8 mouse cellular contexts compared by ENCODE assay signal in genomic region chr8:124792186-124792585, GRCm38 (mm10). TPM values are rescaled to one million over a fixed set of nuclear protein-coding genes. Genes with fewer than 3 reads are reported as not detected.
DNase-seq lines count a peak whose midpoint lies in the region; ATAC-seq lines count a peak whose summit lies in the region.

No protein-coding gene starts in this region.

- H3K4me3 ChIP-seq in hindbrain, embryonic 12.5 days = peak overlapping the region; percentile 67
- H3K4me3 ChIP-seq in limb, embryonic 13.5 days = peak overlapping the region; percentile 62

- H3K4me1 ChIP-seq in hindbrain, embryonic 12.5 days = peaks cover 49% of the 10 kb centered on the region
- peaks cover 26% of the 10 kb centered on the region for H3K4me1 ChIP-seq in limb, embryonic 13.5 days

- peak; percentile 37 for DNase-seq in adrenal gland, postnatal 10 days
- no peak for DNase-seq in adrenal gland, postnatal 4 days (ENCODE audit: low spot score in 2 of 2)
- DNase-seq in urinary bladder, postnatal 14 days (ENCODE audit: low spot score) = peak; percentile 4
- no peak for DNase-seq in urinary bladder, adult 2 months (ENCODE audit: low spot score)
- DNase-seq in right cerebral cortex, adult 2 months (ENCODE audit: low spot score in 2 of 2) = peak; percentile 48 to 69
- DNase-seq in spleen, postnatal 36 days (ENCODE audit: low spot score in 2 of 2) = no peak

- peak; percentile 49 for ATAC-seq in hindbrain, embryonic 12.5 days (ENCODE audit: low FRiP score)
- ATAC-seq in limb, embryonic 13.5 days (ENCODE audit: low FRiP score, low read depth) = 0 out of 2 replicates have a peak, but pooled peaks have one; percentile 24

- H3K27ac ChIP-seq in hindbrain, embryonic 12.5 days = peak overlapping the region; percentile 95
- H3K27ac ChIP-seq in limb, embryonic 13.5 days = no peak overlapping the region

- WGBS in hindbrain, embryonic 12.5 days = 2% methylated on average over 32 of the region's 32 CpGs
- 1% methylated on average over 32 of the region's 32 CpGs for WGBS in limb, embryonic 13.5 days

- H3K9me3 ChIP-seq in hindbrain, embryonic 12.5 days (replicated peaks) = no peaks in the 10 kb centered on the region
- no peaks in the 10 kb centered on the region for H3K9me3 ChIP-seq in limb, embryonic 13.5 days

- H3K4me2 ChIP-seq in hindbrain, embryonic 12.5 days (replicated peaks) = peak overlapping the region; percentile 96
- H3K4me2 ChIP-seq in limb, embryonic 13.5 days (replicated peaks) = peak overlapping the region; percentile 100

- H3K36me3 ChIP-seq in hindbrain, embryonic 12.5 days = no peaks in the 10 kb centered on the region
- no peaks in the 10 kb centered on the region for H3K36me3 ChIP-seq in limb, embryonic 13.5 days

- H3K27me3 ChIP-seq in hindbrain, embryonic 12.5 days = peaks cover 49% of the 10 kb centered on the region
- H3K27me3 ChIP-seq in limb, embryonic 13.5 days = peaks cover 71% of the 10 kb centered on the region

- H3K9ac ChIP-seq in hindbrain, embryonic 12.5 days = peak overlapping the region; percentile 81
- H3K9ac ChIP-seq in limb, embryonic 13.5 days = no peak overlapping the region

RNA-seq across cellular contexts. Expression of gene Trim67, which starts 0.7 kb away (rescaled TPM):
- total RNA-seq in adrenal gland, postnatal 10 days (2021) = 1 to 10 TPM; 2.9 to 6.5 TPM
- 1 to 10 TPM; 3.9 to 4.5 TPM for total RNA-seq in adrenal gland, postnatal 4 days (2021)
- 0.08 and 0.10 TPM in 2 replicates for polyA plus RNA-seq in urinary bladder, adult 2 months (2012; rRNA removed)
- 11.9 and 13.2 TPM in 2 replicates for polyA plus RNA-seq in hindbrain, embryonic 12.5 days (2016; fragmentation: Nextera tagmentation; extraction: Ambion mirVana)
- 0.03 and 0.06 TPM in 2 replicates for polyA plus RNA-seq in limb, embryonic 13.5 days (2015; fragmentation: Nextera tagmentation; extraction: Ambion mirVana)

RNA-seq across cellular contexts. Expression of gene Fam89a, which starts 40.6 kb away (rescaled TPM):
- 1 to 10 TPM; 3.7 to 3.9 TPM for total RNA-seq in adrenal gland, postnatal 10 days (2021)
- 1 to 10 TPM; 1.5 to 1.8 TPM for total RNA-seq in adrenal gland, postnatal 4 days (2021)
- 1.1 and 1.5 TPM in 2 replicates for polyA plus RNA-seq in urinary bladder, adult 2 months (2012; rRNA removed)
- polyA plus RNA-seq in hindbrain, embryonic 12.5 days (2016; fragmentation: Nextera tagmentation; extraction: Ambion mirVana) = 5.1 and 6.0 TPM in 2 replicates
- polyA plus RNA-seq in limb, embryonic 13.5 days (2015; fragmentation: Nextera tagmentation; extraction: Ambion mirVana) = 3.2 and 3.7 TPM in 2 replicates

Comparison
In these comparisons a context has a peak if more than half of its experiments do, and no peak if none do; other contexts are left out.
1. DNase-seq: peak in adrenal gland, postnatal 10 days (single experiment), urinary bladder, postnatal 14 days (single experiment) and right cerebral cortex, adult 2 months (2 of 2); none in adrenal gland, postnatal 4 days (0 of 2), urinary bladder, adult 2 months (single experiment) and spleen, postnatal 36 days (0 of 2).
2. RNA of gene Trim67, which starts 0.7 kb away (polyA plus RNA-seq): 11.9 to 13.2 TPM in hindbrain, embryonic 12.5 days; 0.08 to 0.10 TPM in urinary bladder, adult 2 months and 0.03 to 0.06 TPM in limb, embryonic 13.5 days; every median in the first group is over 10 times any median in the second.